Mouse (Mus musculus): ENCODE measurements around the gene Sh3bp4.

DNA sequence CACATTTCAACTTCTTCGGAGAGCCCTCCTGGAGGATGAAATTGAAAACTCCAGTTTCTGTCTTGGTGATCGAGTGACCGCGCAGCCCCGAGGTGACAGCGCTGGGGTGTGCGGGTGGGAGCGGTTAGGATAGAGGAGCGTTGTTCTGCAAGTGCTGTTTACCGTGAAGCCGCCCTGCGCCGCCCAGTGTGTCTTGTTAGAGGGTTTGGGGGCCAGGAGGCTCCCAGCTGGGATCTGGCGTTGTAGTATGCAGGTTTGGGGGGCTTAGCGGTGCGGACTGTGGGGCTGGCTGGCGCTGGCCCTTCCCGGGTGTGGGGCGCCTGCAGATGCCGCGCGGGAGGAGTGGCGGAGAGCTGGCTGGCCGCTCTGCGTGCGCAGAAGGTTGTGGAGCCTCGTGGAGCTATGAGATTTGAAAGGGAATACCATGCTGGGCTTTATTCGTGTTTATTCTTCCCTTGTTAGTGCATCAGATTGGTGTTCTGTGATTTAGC is 701 bp downstream of the Sh3bp4 start:
- no peak for TF ChIP-seq USF2 (conservative IDR thresholded peaks at IDR 0.05; ENCODE audit: low read depth, low read length)
- no peak for TF ChIP-seq MAFK (IDR thresholded peaks at IDR 0.05; ENCODE audit: insufficient replicate concordance, low read length)
- no peak for TF ChIP-seq POLR2A (IDR thresholded peaks at IDR 0.05; ENCODE audit: low read depth, low read length)
